In genomic region chr13:41401775-41402174, GRCm38 (mm10) we compare ENCODE assay signal across 17 mouse cellular contexts.
DNase-seq lines count a peak whose midpoint lies in the region; ATAC-seq and TF ChIP-seq lines count a peak whose summit lies in the region.
"Had no signal": no experiment of that assay in that cellular context is flagged by ENCODE, and none has a peak within 500 bp of the region (broad histone marks: within the 10 kb centered on the region; RNA-seq: fewer than 3 reads in every experiment).

No protein-coding gene starts in this region.

- no peaks in the 10 kb centered on the region for H3K36me3 ChIP-seq in midbrain, embryonic 14.5 days (ENCODE audit: control insufficient read depth, insufficient read depth, low read length)
- no peaks in the 10 kb centered on the region for H3K36me3 ChIP-seq in midbrain, embryonic 16.5 days (ENCODE audit: control insufficient read depth, insufficient read depth, low read length)
- H3K36me3 ChIP-seq in myocyte (ENCODE audit: control insufficient read depth, insufficient read depth) = no peaks in the 10 kb centered on the region
- H3K36me3 ChIP-seq: limb, embryonic 13.5 days; midbrain, embryonic 12.5 days had no signal

- 61% methylated on average over 5 of the region's 6 CpGs for WGBS in midbrain, embryonic 14.5 days
- WGBS in midbrain, embryonic 16.5 days = 66% methylated on average over 5 of the region's 6 CpGs

- no peaks in the 10 kb centered on the region for H3K9me3 ChIP-seq in midbrain, embryonic 14.5 days (ENCODE audit: control insufficient read depth, low read length)
- H3K9me3 ChIP-seq in midbrain, embryonic 16.5 days (replicated peaks; ENCODE audit: control insufficient read depth, low read length, poor library complexity, severe bottlenecking) = no peaks in the 10 kb centered on the region
- H3K9me3 ChIP-seq: forebrain, embryonic 13.5 days; limb, embryonic 13.5 days; midbrain, embryonic 12.5 days had no signal

- no peak overlapping the region for H3K27ac ChIP-seq in midbrain, embryonic 14.5 days (replicated peaks; ENCODE audit: low read depth, low read length)
- no peak overlapping the region for H3K27ac ChIP-seq in midbrain, embryonic 16.5 days (ENCODE audit: low read length)
- H3K27ac ChIP-seq: forebrain, embryonic 13.5 days; heart, adult 2 months; left cerebral cortex, adult 2 months; limb, embryonic 13.5 days; midbrain, embryonic 12.5 days had no signal

- no peak for TF ChIP-seq POLR2A in myocyte (IDR thresholded peaks at IDR 0.05; ENCODE audit: insufficient read length, low read depth)

- H3K27me3 ChIP-seq in midbrain, embryonic 14.5 days (ENCODE audit: control insufficient read depth, insufficient read depth, low read length) = no peaks in the 10 kb centered on the region
- H3K27me3 ChIP-seq in midbrain, embryonic 16.5 days (ENCODE audit: control insufficient read depth, insufficient read depth, low read depth, low read length) = no peaks in the 10 kb centered on the region
- H3K27me3 ChIP-seq in myocyte (ENCODE audit: control insufficient read depth, insufficient read depth, insufficient read length) = no peaks in the 10 kb centered on the region
- H3K27me3 ChIP-seq: forebrain, embryonic 13.5 days; limb, embryonic 13.5 days; midbrain, embryonic 12.5 days had no signal

- no peak for ATAC-seq in midbrain, embryonic 14.5 days (ENCODE audit: low FRiP score, low TSS enrichment)
- no peak for ATAC-seq in midbrain, embryonic 16.5 days
- ATAC-seq: forebrain, embryonic 13.5 days had no signal

- peak; percentile 24 for DNase-seq in embryo, embryonic 11 days
- DNase-seq in embryo, embryonic 10.5 days (ENCODE audit: low spot score) = no peak
- peak; percentile 26 for DNase-seq in midbrain, embryonic 14.5 days
- DNase-seq in adipocyte (ENCODE audit: low spot score) = no peak
- DNase-seq in cerebellum, adult 18-20 months = no peak
- DNase-seq in cerebellum, adult 9-11 months = no peak
- DNase-seq: adrenal gland, postnatal 25 days; heart, adult 2 months; heart, postnatal 14 days; kidney, adult 18-20 months; thymus, adult 2 months had no signal

- H3ac ChIP-seq in myocyte (ENCODE audit: control insufficient read depth, insufficient read length) = no peak overlapping the region

- H3K4me3 ChIP-seq in midbrain, embryonic 14.5 days (replicated peaks; ENCODE audit: low read depth, low read length) = no peak overlapping the region
- no peak overlapping the region for H3K4me3 ChIP-seq in midbrain, embryonic 16.5 days (ENCODE audit: low read depth, low read length)
- H3K4me3 ChIP-seq in myocyte = no peak overlapping the region
- H3K4me3 ChIP-seq: forebrain, embryonic 13.5 days; heart, adult 2 months; left cerebral cortex, adult 2 months; limb, embryonic 13.5 days; midbrain, embryonic 12.5 days had no signal

- H3K9ac ChIP-seq in midbrain, embryonic 14.5 days (replicated peaks; ENCODE audit: low read length) = no peak overlapping the region
- no peak overlapping the region for H3K9ac ChIP-seq in midbrain, embryonic 16.5 days (ENCODE audit: low read depth, low read length)
- H3K9ac ChIP-seq: forebrain, embryonic 13.5 days; limb, embryonic 13.5 days; midbrain, embryonic 12.5 days had no signal

- H3K4me1 ChIP-seq in midbrain, embryonic 14.5 days (ENCODE audit: control insufficient read depth, insufficient read depth, low read length) = no peaks in the 10 kb centered on the region
- H3K4me1 ChIP-seq in midbrain, embryonic 16.5 days (ENCODE audit: control insufficient read depth, insufficient read depth, low read length) = no peaks in the 10 kb centered on the region
- H3K4me1 ChIP-seq: forebrain, embryonic 13.5 days had no signal

- H3K79me2 ChIP-seq in myocyte (ENCODE audit: control insufficient read depth, insufficient read depth) = no peaks in the 10 kb centered on the region

- no peak overlapping the region for H3K4me2 ChIP-seq in midbrain, embryonic 14.5 days (ENCODE audit: low read length)
- H3K4me2 ChIP-seq in midbrain, embryonic 16.5 days (ENCODE audit: low read length) = no peak overlapping the region
- H3K4me2 ChIP-seq in myocyte (ENCODE audit: low read depth) = peak overlapping the region; percentile 49
- H3K4me2 ChIP-seq: forebrain, embryonic 13.5 days; limb, embryonic 13.5 days; midbrain, embryonic 12.5 days had no signal

TF ChIP-seq in myocyte, 11 proteins besides CTCF, POLR2A, EP300 and RAD21:
- TF ChIP-seq MYOG (IDR thresholded peaks at IDR 0.05; ENCODE audit: control insufficient read depth in 1 of 3, insufficient read depth in 1 of 3, insufficient read length in 2 of 3, low read depth in 2 of 3) (peak in 1 of 3 experiments; percentile 50), TCF3 (IDR thresholded peaks at IDR 0.05; ENCODE audit: insufficient read length, low read depth) (peak; percentile 26), TCF12 (IDR thresholded peaks at IDR 0.05; ENCODE audit: insufficient read depth, poor library complexity, severe bottlenecking) (peak; percentile 46), SRF (IDR thresholded peaks at IDR 0.05; ENCODE audit: control insufficient read depth, insufficient read length, low read depth) (no peak), MYOD1 (IDR thresholded peaks at IDR 0.05; ENCODE audit: control insufficient read depth in 1 of 3, insufficient read length in 2 of 3, low read depth in 2 of 3) (peak; percentile 15 to 82 (median 68))

Comparison
In these comparisons a context has a peak if more than half of its experiments do, and no peak if none do; other contexts are left out.
1. DNase-seq: peak in embryo, embryonic 11 days (single experiment) and midbrain, embryonic 14.5 days (single experiment); none in embryo, embryonic 10.5 days (single experiment), adipocyte (single experiment), cerebellum, adult 18-20 months (0 of 2) and cerebellum, adult 9-11 months (single experiment).